Mouse (Mus musculus): ENCODE measurements around the gene Rnf220. TPM values are rescaled to one million over a fixed set of nuclear protein-coding genes. Genes with fewer than 3 reads are reported as not detected.
"Not testable (repeated sequence)": the region's sequence is repeated elsewhere in the genome, so short reads cannot be mapped to it uniquely, and the experiment has no call there.

Gene Rnf220
- polyA plus RNA-seq, 1 experiment from 2014 or later: 46.0 TPM

- no peak overlapping the region for H3K27ac ChIP-seq (replicated peaks)
- H3K9me3 ChIP-seq: peaks cover 12% of the 10 kb centered on the region
- no peak for ATAC-seq (ENCODE audit: extremely low read depth, insufficient number of reproducible peaks, low FRiP score, low TSS enrichment)
- H3K4me2 ChIP-seq: no peak overlapping the region
- no peaks in the 10 kb centered on the region for H3K27me3 ChIP-seq (replicated peaks)
- H3K4me1 ChIP-seq: peaks cover 13% of the 10 kb centered on the region
- 86% methylated on average over 4 of the region's 4 CpGs for WGBS
- no peak overlapping the region for H3K4me3 ChIP-seq
- no peak overlapping the region for H3K9ac ChIP-seq
- peaks cover 88% of the 10 kb centered on the region for H3K36me3 ChIP-seq
These were observed 222.1 kb downstream of the Rnf220 start for GRCm38 (mm10) chr4:117274720-117275119.

- H3K9ac ChIP-seq: no peak overlapping the region
- no peak for ATAC-seq (ENCODE audit: extremely low read depth, insufficient number of reproducible peaks, low FRiP score, low TSS enrichment)
- no peak overlapping the region for H3K27ac ChIP-seq (replicated peaks)
- H3K4me1 ChIP-seq: no peaks in the 10 kb centered on the region
- WGBS: 33% methylated on average over 12 of the region's 12 CpGs
- no peak overlapping the region for H3K4me2 ChIP-seq
- H3K27me3 ChIP-seq (replicated peaks): no peaks in the 10 kb centered on the region
- H3K9me3 ChIP-seq: peaks cover 12% of the 10 kb centered on the region
- peaks cover 73% of the 10 kb centered on the region for H3K36me3 ChIP-seq
- no peak overlapping the region for H3K4me3 ChIP-seq
These were observed 224.4 kb downstream of the Rnf220 start for GRCm38 (mm10) chr4:117272459-117272858.

- no peak overlapping the region for H3K27ac ChIP-seq (replicated peaks)
- WGBS: 12% methylated on average over 6 of the region's 6 CpGs
- peaks cover 51% of the 10 kb centered on the region for H3K36me3 ChIP-seq
- H3K9ac ChIP-seq: no peak overlapping the region
- no peak for ATAC-seq (ENCODE audit: extremely low read depth, insufficient number of reproducible peaks, low FRiP score, low TSS enrichment)
- H3K4me2 ChIP-seq: no peak overlapping the region
- peaks cover 12% of the 10 kb centered on the region for H3K9me3 ChIP-seq
- no peak overlapping the region for H3K4me3 ChIP-seq
- no peaks in the 10 kb centered on the region for H3K27me3 ChIP-seq (replicated peaks)
- H3K4me1 ChIP-seq: no peaks in the 10 kb centered on the region
These were observed 226.6 kb downstream of the Rnf220 start for GRCm38 (mm10) chr4:117270278-117270677.

- Histone ChIP-seq H3K36me3 (peaks cover 28% of the 10 kb centered on the region), H3K27me3 (replicated peaks) (no peaks in the 10 kb centered on the region), H3K9me3 (no peaks in the 10 kb centered on the region), H3K27ac (replicated peaks) (no peak overlapping the region), H3K4me1 (no peaks in the 10 kb centered on the region), H3K4me2 (no peak overlapping the region), H3K9ac (no peak overlapping the region), H3K4me3 (no peak overlapping the region)
- no peak for ATAC-seq (ENCODE audit: extremely low read depth, insufficient number of reproducible peaks, low FRiP score, low TSS enrichment)
- WGBS: 75% methylated on average over 25 of the region's 25 CpGs
These were observed 228.9 kb downstream of the Rnf220 start for GRCm38 (mm10) chr4:117267831-117268437.

GRCm38 (mm10) chr4:117267284-117267683 lies 229.6 kb downstream of the Rnf220 start:
- ATAC-seq (ENCODE audit: extremely low read depth, insufficient number of reproducible peaks, low FRiP score, low TSS enrichment): no peak
- Histone ChIP-seq H3K9me3 (no peaks in the 10 kb centered on the region), H3K27ac (replicated peaks) (no peak overlapping the region), H3K4me3 (no peak overlapping the region), H3K4me2 (no peak overlapping the region), H3K27me3 (replicated peaks) (no peaks in the 10 kb centered on the region), H3K9ac (no peak overlapping the region), H3K36me3 (peaks cover 21% of the 10 kb centered on the region), H3K4me1 (no peaks in the 10 kb centered on the region)
- 3% methylated on average over 2 of the region's 2 CpGs for WGBS

GRCm38 (mm10) chr4:117262987-117263386 lies 233.9 kb downstream of the Rnf220 start:
- Histone ChIP-seq H3K9me3 (no peaks in the 10 kb centered on the region), H3K4me1 (no peaks in the 10 kb centered on the region), H3K36me3 (peaks cover 6% of the 10 kb centered on the region; the same call in 1 of the 2 replicates), H3K4me2 (no peak overlapping the region), H3K27me3 (replicated peaks) (no peaks in the 10 kb centered on the region), H3K27ac (replicated peaks) (no peak overlapping the region), H3K9ac (no peak overlapping the region), H3K4me3 (no peak overlapping the region)
- WGBS: 71% methylated on average over 8 of the region's 8 CpGs
- no peak for ATAC-seq (ENCODE audit: extremely low read depth, insufficient number of reproducible peaks, low FRiP score, low TSS enrichment)

- ATAC-seq (ENCODE audit: extremely low read depth, insufficient number of reproducible peaks, low FRiP score, low TSS enrichment): no peak
- Histone ChIP-seq H3K36me3 (peaks cover 4% of the 10 kb centered on the region; the same call in 1 of the 2 replicates), H3K27ac (replicated peaks) (no peak overlapping the region), H3K27me3 (replicated peaks) (no peaks in the 10 kb centered on the region), H3K4me2 (no peak overlapping the region), H3K4me3 (no peak overlapping the region), H3K4me1 (no peaks in the 10 kb centered on the region), H3K9me3 (no peaks in the 10 kb centered on the region), H3K9ac (no peak overlapping the region)
- WGBS: 71% methylated on average over 13 of the region's 13 CpGs
These were observed 234.5 kb downstream of the Rnf220 start for GRCm38 (mm10) chr4:117262101-117262913.

- no peak overlapping the region for H3K27ac ChIP-seq (replicated peaks)
- ATAC-seq (ENCODE audit: extremely low read depth, insufficient number of reproducible peaks, low FRiP score, low TSS enrichment): no peak
- no peak overlapping the region for H3K4me3 ChIP-seq
- H3K36me3 ChIP-seq: peaks cover 4% of the 10 kb centered on the region; the same call in 1 of the 2 replicates
- H3K4me1 ChIP-seq: peaks cover under 1% of the 10 kb centered on the region; the same call in 1 of the 2 replicates
- H3K4me2 ChIP-seq: no peak overlapping the region
- no peaks in the 10 kb centered on the region for H3K27me3 ChIP-seq (replicated peaks)
- H3K9ac ChIP-seq: no peak overlapping the region
- no peaks in the 10 kb centered on the region for H3K9me3 ChIP-seq
- 73% methylated on average over 2 of the region's 2 CpGs for WGBS
These were observed 235.6 kb downstream of the Rnf220 start for GRCm38 (mm10) chr4:117261222-117261621.

GRCm38 (mm10) chr4:117259909-117260308 lies 236.9 kb downstream of the Rnf220 start:
- H3K4me1 ChIP-seq; H3K4me3 ChIP-seq; H3K36me3 ChIP-seq; H3K9me3 ChIP-seq; ATAC-seq (ENCODE audit: extremely low read depth, insufficient number of reproducible peaks, low FRiP score, low TSS enrichment); H3K27me3 ChIP-seq (replicated peaks); H3K9ac ChIP-seq; H3K27ac ChIP-seq (replicated peaks); H3K4me2 ChIP-seq: not testable (repeated sequence)
- WGBS: 65% methylated on average over 6 of the region's 6 CpGs

- H3K9ac ChIP-seq: no peak overlapping the region
- whole genome bisulfite sequencing: 62% methylated on average over 6 of the region's 6 CpGs
- peaks cover 4% of the 10 kb centered on the region; the same call in 1 of the 2 replicates for H3K36me3 ChIP-seq
- no peaks in the 10 kb centered on the region for H3K27me3 ChIP-seq (replicated peaks)
- no peak overlapping the region for H3K4me2 ChIP-seq
- ATAC-seq (ENCODE audit: extremely low read depth, insufficient number of reproducible peaks, low FRiP score, low TSS enrichment): no peak
- no peaks in the 10 kb centered on the region for H3K9me3 ChIP-seq
- H3K4me3 ChIP-seq: no peak overlapping the region
- H3K4me1 ChIP-seq: peaks cover 43% of the 10 kb centered on the region
- H3K27ac ChIP-seq (replicated peaks): no peak overlapping the region
These were observed 242.2 kb downstream of the Rnf220 start for GRCm38 (mm10) chr4:117254672-117255071.

- no peak overlapping the region for H3K4me2 ChIP-seq
- no peak overlapping the region for H3K27ac ChIP-seq (replicated peaks)
- WGBS: 57% methylated on average over 5 of the region's 5 CpGs
- H3K27me3 ChIP-seq (replicated peaks): no peaks in the 10 kb centered on the region
- H3K36me3 ChIP-seq: peaks cover 4% of the 10 kb centered on the region; the same call in 1 of the 2 replicates
- no peak overlapping the region for H3K4me3 ChIP-seq
- 0 out of 2 replicates have a peak overlapping the region, but pooled peaks have one; percentile 81 for H3K9ac ChIP-seq
- no peak for ATAC-seq (ENCODE audit: extremely low read depth, insufficient number of reproducible peaks, low FRiP score, low TSS enrichment)
- peaks cover 43% of the 10 kb centered on the region for H3K4me1 ChIP-seq
- H3K9me3 ChIP-seq: no peaks in the 10 kb centered on the region
These were observed 242.7 kb downstream of the Rnf220 start for GRCm38 (mm10) chr4:117254017-117254627.

Measured in heart, embryonic 13.5 days (tissue).